Mouse (Mus musculus) forebrain, embryonic 13.5 days (tissue): Measurements from ENCODE around the gene 2610301B20Rik. TPM values are rescaled to one million over a fixed set of nuclear protein-coding genes. Genes with fewer than 3 reads are reported as not detected.
"Not testable (repeated sequence)": the region's sequence is repeated elsewhere in the genome, so short reads cannot be mapped to it uniquely, and the experiment has no call there.

Source experiments
- ATAC-seq: fragments of 200-750 bp; cut with Nextera tagmentation; 2 replicates; pipeline ENCODE4 v1.8.0; 2017
- H3K27ac ChIP-seq: fragments of 300-500 bp; sonication (generic); 2 replicates; pipeline ENCODE4 v1.5.1; 2015; ENCODE audit warnings: inconsistent platforms, mild to moderate bottlenecking, moderate library complexity
- H3K27me3 ChIP-seq: fragments of 300-500 bp; sonication (generic); 2 replicates; pipeline ENCODE4 v1.6.1; 2015; ENCODE audit warnings: mild to moderate bottlenecking, inconsistent platforms
- H3K36me3 ChIP-seq: fragments of 300-500 bp; sonication (generic); 2 replicates; pipeline ENCODE4 v1.6.1; 2015; ENCODE audit warnings: mild to moderate bottlenecking, inconsistent platforms; ENCODE audit not compliant: poor library complexity, severe bottlenecking
- H3K4me1 ChIP-seq: fragments of 300-500 bp; sonication (generic); 2 replicates; pipeline ENCODE4 v1.6.1; 2015; ENCODE audit warnings: inconsistent platforms
- H3K4me2 ChIP-seq: fragments of 300-500 bp; sonication (generic); 2 replicates; pipeline ENCODE4 v1.6.1; 2015; ENCODE audit warnings: inconsistent platforms, mild to moderate bottlenecking, moderate library complexity
- H3K4me3 ChIP-seq: fragments of 300-500 bp; sonication (generic); 2 replicates; pipeline ENCODE4 v1.5.1; 2015; ENCODE audit warnings: mild to moderate bottlenecking, inconsistent platforms
- H3K9ac ChIP-seq: fragments of 300-500 bp; sonication (generic); 2 replicates; pipeline ENCODE4 v1.6.1; 2015; ENCODE audit warnings: mild to moderate bottlenecking, inconsistent platforms
- H3K9me3 ChIP-seq: fragments of 300-500 bp; sonication (generic); replicated peaks from 2 replicates; pipeline ENCODE4 v1.6.1; 2016; ENCODE audit warnings: inconsistent platforms
- WGBS: fragments of 180-500 bp; shearing (Covaris S2); methylation state at CpG from one replicate; pipeline ENCODE4 v1.1.7; 2015; 5-methylcytosine and 5-hydroxymethylcytosine counted together
- polyA plus RNA-seq: library from polyadenylated mRNA; unstranded; fragments of >200 nt; fragmentation: Nextera tagmentation; extraction: Ambion mirVana; gene quantifications from 2 replicates; pipeline ENCODE4 v1.2.1, GENCODE M21; 2015

Gene 2610301B20Rik
- 40.4 and 47.1 TPM in 2 replicates for polyA plus RNA-seq

GRCm38 (mm10) chr4:10873920-10874665, at the start of gene 2610301B20Rik:
TSS of gene 2610301B20Rik (plus strand) at chr4:10874498.
- no peaks in the 10 kb centered on the region for H3K36me3 ChIP-seq
- no peaks in the 10 kb centered on the region for H3K9me3 ChIP-seq
- H3K4me3 ChIP-seq, result peak within 1 kb of the TSS; percentile 78
- peak; percentile 89 for ATAC-seq
- WGBS, result under 1% methylated on average over 68 of the region's 68 CpGs
- H3K27ac ChIP-seq, result peak within 1 kb of the TSS; percentile 99
- peak within 1 kb of the TSS; percentile 87 for H3K9ac ChIP-seq
- peaks cover 16% of the 10 kb centered on the region for H3K4me1 ChIP-seq
- H3K27me3 ChIP-seq, result no peaks in the 10 kb centered on the region
- peak within 1 kb of the TSS; percentile 66 for H3K4me2 ChIP-seq

- H3K9me3 ChIP-seq, result no peaks in the 10 kb centered on the region
- H3K27ac ChIP-seq, result no peak overlapping the region
- H3K4me3 ChIP-seq, result no peak overlapping the region
- H3K9ac ChIP-seq, result no peak overlapping the region
- H3K4me2 ChIP-seq, result no peak overlapping the region
- H3K36me3 ChIP-seq, result no peaks in the 10 kb centered on the region
- WGBS, result 94% methylated on average over 1 of the region's 1 CpGs
- no peak for ATAC-seq
- no peaks in the 10 kb centered on the region for H3K4me1 ChIP-seq
- no peaks in the 10 kb centered on the region for H3K27me3 ChIP-seq
These were observed 41.0 kb upstream of the 2610301B20Rik start for GRCm38 (mm10) chr4:10833273-10833672.

- peak; percentile 62 for ATAC-seq
- no peaks in the 10 kb centered on the region for H3K4me1 ChIP-seq
- WGBS, result 76% methylated on average over 6 of the region's 6 CpGs
- no peak overlapping the region for H3K4me3 ChIP-seq
- H3K27me3 ChIP-seq, result no peaks in the 10 kb centered on the region
- no peaks in the 10 kb centered on the region for H3K36me3 ChIP-seq
- H3K9ac ChIP-seq, result no peak overlapping the region
- no peak overlapping the region for H3K4me2 ChIP-seq
- no peaks in the 10 kb centered on the region for H3K9me3 ChIP-seq
- no peak overlapping the region for H3K27ac ChIP-seq
These were observed 38.8 kb upstream of the 2610301B20Rik start for GRCm38 (mm10) chr4:10835252-10836051.

GRCm38 (mm10) chr4:10845848-10846247, 28.4 kb upstream of the 2610301B20Rik start:
- Histone ChIP-seq H3K27ac (no peak overlapping the region), H3K4me2 (no peak overlapping the region), H3K27me3 (no peaks in the 10 kb centered on the region), H3K9ac (no peak overlapping the region), H3K4me1 (no peaks in the 10 kb centered on the region), H3K36me3 (no peaks in the 10 kb centered on the region), H3K4me3 (no peak overlapping the region), H3K9me3 (no peaks in the 10 kb centered on the region)
- WGBS, result 88% methylated on average over 7 of the region's 7 CpGs
- ATAC-seq, result no peak

DNA sequence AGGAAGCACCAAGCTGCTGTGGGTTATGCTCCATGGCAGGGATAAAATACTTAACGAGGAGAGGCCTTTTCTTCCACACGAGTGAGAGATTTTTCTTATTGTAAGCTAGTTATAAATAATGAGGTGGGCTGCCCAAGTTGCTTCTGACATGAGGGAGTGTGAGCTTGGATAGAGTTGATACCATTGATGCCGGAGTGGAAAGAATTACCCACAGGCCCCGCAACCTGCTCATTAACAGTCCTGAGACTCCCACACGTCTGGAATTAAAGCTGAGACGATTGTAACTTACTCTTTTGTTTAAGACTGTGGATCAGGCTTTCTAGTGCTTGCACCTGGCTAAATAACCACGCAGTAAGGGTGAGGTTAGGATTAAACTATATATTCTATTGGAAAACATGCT, 24.5 kb upstream of the 2610301B20Rik start:
- no peaks in the 10 kb centered on the region for H3K4me1 ChIP-seq
- no peak for ATAC-seq
- WGBS, result 30% methylated on average over 7 of the region's 7 CpGs
- no peaks in the 10 kb centered on the region for H3K27me3 ChIP-seq
- H3K4me3 ChIP-seq, result no peak overlapping the region
- no peaks in the 10 kb centered on the region for H3K9me3 ChIP-seq
- H3K9ac ChIP-seq, result no peak overlapping the region
- no peak overlapping the region for H3K27ac ChIP-seq
- no peak overlapping the region for H3K4me2 ChIP-seq
- no peaks in the 10 kb centered on the region for H3K36me3 ChIP-seq

DNA sequence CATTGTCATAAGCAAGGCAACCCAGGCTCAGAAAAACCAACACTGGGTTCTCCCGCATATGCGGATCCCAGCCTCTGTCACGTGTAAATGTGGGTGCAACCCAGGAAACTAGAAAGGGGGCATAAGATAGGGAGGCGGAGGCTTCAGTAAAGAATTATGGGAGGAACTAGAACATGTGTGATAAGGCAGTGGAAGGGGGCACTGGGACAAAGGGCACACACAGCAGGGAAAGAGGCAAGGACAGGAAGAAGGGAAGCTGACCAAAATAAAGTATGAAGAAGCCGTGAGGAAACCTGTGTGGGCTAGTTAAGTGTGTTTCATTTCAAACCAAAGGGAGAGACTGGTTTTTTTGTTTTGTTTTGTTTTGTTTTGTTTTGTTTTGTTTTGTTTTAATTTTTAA, 23.3 kb upstream of the 2610301B20Rik start:
- Histone ChIP-seq H3K9me3 (no peaks in the 10 kb centered on the region), H3K27ac (no peak overlapping the region), H3K9ac (no peak overlapping the region), H3K36me3 (no peaks in the 10 kb centered on the region), H3K4me2 (no peak overlapping the region), H3K4me1 (no peaks in the 10 kb centered on the region), H3K4me3 (no peak overlapping the region), H3K27me3 (no peaks in the 10 kb centered on the region)
- ATAC-seq, result no peak
- WGBS, result 91% methylated on average over 5 of the region's 5 CpGs

GRCm38 (mm10) chr4:10859174-10859573, 15.1 kb upstream of the 2610301B20Rik start:
- no peak overlapping the region for H3K27ac ChIP-seq
- H3K4me2 ChIP-seq, result no peak overlapping the region
- H3K27me3 ChIP-seq, result no peaks in the 10 kb centered on the region
- no peaks in the 10 kb centered on the region for H3K36me3 ChIP-seq
- no peaks in the 10 kb centered on the region for H3K9me3 ChIP-seq
- H3K4me1 ChIP-seq, result no peaks in the 10 kb centered on the region
- no peak overlapping the region for H3K4me3 ChIP-seq
- 0 out of 2 replicates have a peak, but pooled peaks have one; percentile 1 for ATAC-seq
- no peak overlapping the region for H3K9ac ChIP-seq

DNA sequence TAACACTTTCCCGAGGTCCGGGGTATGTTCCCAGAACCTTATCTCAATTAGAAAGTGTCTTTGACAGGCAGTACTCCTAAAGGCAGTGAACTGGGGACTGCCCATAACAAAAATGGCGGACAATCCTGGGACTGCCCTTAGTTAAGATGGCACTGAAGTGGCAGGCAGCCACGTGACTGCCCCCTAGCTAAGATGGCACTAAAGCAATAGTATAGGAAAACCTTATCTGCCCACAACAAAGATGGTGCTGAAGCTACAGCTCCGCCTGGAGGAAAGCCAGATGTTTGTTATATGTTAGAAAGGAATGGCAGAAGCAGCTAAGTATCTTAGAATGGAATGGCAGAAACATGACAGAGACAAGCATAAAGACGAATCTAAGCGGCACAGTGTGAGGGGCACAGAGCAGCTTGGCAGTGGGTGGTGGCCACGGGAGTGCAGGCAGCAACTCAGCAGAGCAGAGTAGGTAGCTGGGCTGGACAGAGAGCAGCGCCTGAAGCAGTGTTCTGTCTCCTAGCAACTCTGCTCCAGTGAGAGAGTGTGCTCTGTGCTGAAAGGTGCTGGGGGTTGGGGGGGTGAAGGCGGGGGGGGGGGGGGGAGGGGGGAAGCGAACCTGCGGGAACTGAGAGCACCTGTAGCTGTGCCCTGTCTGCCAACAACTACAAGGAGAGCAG, 14.3 kb upstream of the 2610301B20Rik start:
- peak; percentile 88 for ATAC-seq
- peak overlapping the region; percentile 38 for H3K4me2 ChIP-seq
- peak overlapping the region; percentile 15; the same call in 1 of the 2 replicates for H3K4me3 ChIP-seq
- H3K27ac ChIP-seq, result no peak overlapping the region
- no peaks in the 10 kb centered on the region for H3K27me3 ChIP-seq
- H3K9me3 ChIP-seq, result no peaks in the 10 kb centered on the region
- H3K36me3 ChIP-seq, result no peaks in the 10 kb centered on the region
- H3K9ac ChIP-seq, result no peak overlapping the region
- H3K4me1 ChIP-seq, result no peaks in the 10 kb centered on the region
- 47% methylated on average over 10 of the region's 12 CpGs for whole genome bisulfite sequencing

GRCm38 (mm10) chr4:10860825-10861224, 13.5 kb upstream of the 2610301B20Rik start:
- ATAC-seq, result no peak
- H3K27ac ChIP-seq, result no peak overlapping the region
- no peaks in the 10 kb centered on the region for H3K9me3 ChIP-seq
- no peaks in the 10 kb centered on the region for H3K36me3 ChIP-seq
- H3K4me3 ChIP-seq, result no peak overlapping the region
- H3K9ac ChIP-seq, result no peak overlapping the region
- H3K4me1 ChIP-seq, result no peaks in the 10 kb centered on the region
- H3K4me2 ChIP-seq, result no peak overlapping the region
- H3K27me3 ChIP-seq, result no peaks in the 10 kb centered on the region
- 83% methylated on average over 3 of the region's 3 CpGs for WGBS

DNA sequence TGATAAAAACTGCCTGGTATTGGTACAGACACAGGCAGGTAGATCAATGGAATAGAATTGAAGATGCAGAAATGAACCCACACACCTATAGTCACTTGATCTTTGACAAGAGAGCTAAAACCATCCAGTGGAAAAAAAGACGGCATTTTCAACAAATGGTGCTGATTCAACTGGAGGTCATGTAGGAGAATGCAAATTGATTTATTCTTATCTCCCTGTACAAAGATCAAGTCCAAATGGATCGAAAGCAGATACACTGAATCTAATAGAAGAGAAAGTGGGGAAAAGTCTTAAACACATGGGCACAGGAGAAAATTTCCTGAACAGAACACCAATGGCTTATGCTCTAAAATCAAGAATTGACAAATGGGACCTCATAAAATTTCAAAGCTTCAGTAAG, 11.4 kb upstream of the 2610301B20Rik start:
- WGBS, result 93% methylated on average over 2 of the region's 2 CpGs
- H3K9me3 ChIP-seq, H3K4me1 ChIP-seq, H3K36me3 ChIP-seq, H3K4me2 ChIP-seq, H3K27me3 ChIP-seq, H3K9ac ChIP-seq, H3K4me3 ChIP-seq, H3K27ac ChIP-seq, ATAC-seq: not testable (repeated sequence)

- Histone ChIP-seq H3K4me3 (no peak overlapping the region), H3K27ac (no peak overlapping the region), H3K4me2 (no peak overlapping the region), H3K4me1 (peaks cover 16% of the 10 kb centered on the region), H3K27me3 (no peaks in the 10 kb centered on the region), H3K9me3 (no peaks in the 10 kb centered on the region), H3K36me3 (no peaks in the 10 kb centered on the region), H3K9ac (no peak overlapping the region)
- WGBS, result 89% methylated on average over 5 of the region's 5 CpGs
- ATAC-seq, result no peak
These were observed 2.1 kb upstream of the 2610301B20Rik start for GRCm38 (mm10) chr4:10872231-10872630.
